23 mouse cellular contexts compared by ENCODE assay signal in the genomic region with DNA sequence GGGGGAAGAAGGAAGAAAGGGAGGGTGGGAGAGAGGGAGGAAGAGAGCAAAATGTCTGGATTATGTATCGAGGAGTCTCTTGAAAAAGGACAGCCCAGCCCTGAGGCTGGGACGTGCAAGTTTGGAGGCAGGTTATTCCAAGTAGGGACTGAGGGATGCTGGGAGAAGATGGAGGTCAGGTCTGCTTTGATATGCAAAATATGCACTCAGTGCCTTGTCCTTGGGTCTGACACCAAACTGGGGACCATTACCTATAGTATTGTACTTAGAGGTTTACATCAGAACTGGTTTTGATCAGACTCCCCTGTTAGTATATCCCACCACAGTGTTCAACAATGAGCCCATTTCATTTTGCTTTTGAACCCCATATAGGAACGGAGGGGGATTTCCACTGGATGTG.
A peak's percentile ranks its signal among the peaks of the same experiment; 100 is the strongest.
DNase-seq lines count a peak whose midpoint lies in the region; ATAC-seq and TF ChIP-seq lines count a peak whose summit lies in the region.
"Had no signal": no experiment of that assay in that cellular context is flagged by ENCODE, and none has a peak within 500 bp of the region (broad histone marks: within the 10 kb centered on the region; RNA-seq: fewer than 3 reads in every experiment).

No protein-coding gene starts in this region.

- peak overlapping the region; percentile 81; the same call in 1 of the 2 replicates for H3K27ac ChIP-seq in ES-Bruce4 (ENCODE audit: insufficient read depth, low read length)
- peak overlapping the region; percentile 84; the same call in 1 of the 2 replicates for H3K27ac ChIP-seq in ES-E14 (ENCODE audit: insufficient read depth, low read depth, low read length, poor library complexity, severe bottlenecking)
- H3K27ac ChIP-seq in forebrain, embryonic 16.5 days (ENCODE audit: low read length) = no peak overlapping the region
- H3K27ac ChIP-seq: embryonic facial prominence, embryonic 13.5 days; embryonic facial prominence, embryonic 15.5 days; forebrain, embryonic 10.5 days; forebrain, embryonic 12.5 days had no signal

- TF ChIP-seq EP300 in ES-Bruce4 (IDR thresholded peaks at IDR 0.05; ENCODE audit: insufficient read depth, low read depth, low read length) = peak; percentile 89

- no peak for TF ChIP-seq CTCF in ES-Bruce4 (IDR thresholded peaks at IDR 0.05; ENCODE audit: low read depth, low read length)

- intact Hi-C loops in left cerebral cortex, postnatal 25 days (cut with DNase I) = no loop called here

- H3K36me3 ChIP-seq in ES-Bruce4 (ENCODE audit: control insufficient read depth, insufficient read depth, low read length, poor library complexity, severe bottlenecking) (peaks cover 16% of the 10 kb centered on the region), ES-E14 (ENCODE audit: control insufficient read depth, insufficient read depth, low read length, poor library complexity, severe bottlenecking) (peaks cover 7% of the 10 kb centered on the region)
- no peaks in the 10 kb centered on the region for H3K36me3 ChIP-seq in forebrain, embryonic 16.5 days (ENCODE audit: control insufficient read depth, insufficient read depth)
- H3K36me3 ChIP-seq: embryonic facial prominence, embryonic 13.5 days; embryonic facial prominence, embryonic 15.5 days; forebrain, embryonic 10.5 days; forebrain, embryonic 12.5 days had no signal

- DNase-seq in ES-E14 (ENCODE audit: low read depth, low spot score) (peak; percentile 40), ZHBTc4 (ENCODE audit: low read depth, low spot score) (peak; percentile 70)
- DNase-seq in kidney, adult 18-20 months = no peak
- no peak for DNase-seq in left cerebral cortex, postnatal 25 days (ENCODE audit: low spot score in 2 of 2)
- DNase-seq: adrenal gland, adult 2 months; adrenal gland, postnatal 10 days; adrenal gland, postnatal 25 days; cerebellum, adult 11 months; cerebellum, adult 18-20 months; cerebellum, adult 8-10 months; cerebellum, adult 9-11 months; cerebellum, postnatal 14 days; cerebellum, postnatal 36 days; embryo, embryonic 11 days; forebrain, postnatal 0 days had no signal

- H3K4me3 ChIP-seq in ES-Bruce4 (ENCODE audit: low read depth, low read length) = no peak overlapping the region
- no peak overlapping the region for H3K4me3 ChIP-seq in ES-E14 (ENCODE audit: insufficient read depth in 1 of 2, low read depth in 1 of 2, low read length in 2 of 2, poor library complexity in 1 of 2, severe bottlenecking in 1 of 2)
- H3K4me3 ChIP-seq in forebrain, embryonic 16.5 days (replicated peaks; ENCODE audit: low read length) = no peak overlapping the region
- H3K4me3 ChIP-seq: embryonic facial prominence, embryonic 13.5 days; embryonic facial prominence, embryonic 15.5 days; erythroblast, embryonic 14.5 days; forebrain, embryonic 10.5 days; forebrain, embryonic 12.5 days had no signal

- H3K4me1 ChIP-seq in ES-Bruce4 (ENCODE audit: control insufficient read depth, insufficient read depth, low read length) = peaks cover 8% of the 10 kb centered on the region
- peaks cover 8 to 9% of the 10 kb centered on the region in 2 experiments for H3K4me1 ChIP-seq in ES-E14 (ENCODE audit: control insufficient read depth in 2 of 2, insufficient read depth in 2 of 2, low read length in 2 of 2, poor library complexity in 1 of 2)
- H3K4me1 ChIP-seq in forebrain, embryonic 16.5 days (replicated peaks; ENCODE audit: control insufficient read depth, insufficient read depth, low read length) = no peaks in the 10 kb centered on the region
- H3K4me1 ChIP-seq: embryonic facial prominence, embryonic 13.5 days had no signal

- 76% methylated on average over 3 of the region's 3 CpGs for WGBS in forebrain, embryonic 16.5 days

- in situ Hi-C loops in ES-E14 (cut with MboI; ENCODE audit: low sequenced_read_pairs in 2 of 2, unreplicated experiment in 2 of 2) = no loop called here

- TF ChIP-seq POLR2A in ES-Bruce4 (IDR thresholded peaks at IDR 0.05; ENCODE audit: insufficient read depth, low read length) = no peak

- H3K4me2 ChIP-seq in forebrain, embryonic 16.5 days (ENCODE audit: low read length) = no peak overlapping the region
- H3K4me2 ChIP-seq: embryonic facial prominence, embryonic 13.5 days; embryonic facial prominence, embryonic 15.5 days; forebrain, embryonic 12.5 days had no signal

- 0 out of 2 replicates have a peak overlapping the region, but pooled peaks have one; percentile 64 for H3K9ac ChIP-seq in ES-Bruce4 (ENCODE audit: low read depth, poor library complexity, severe bottlenecking)
- H3K9ac ChIP-seq in ES-E14 (ENCODE audit: insufficient read depth, low read depth, low read length, poor library complexity, severe bottlenecking) = no peak overlapping the region
- H3K9ac ChIP-seq in forebrain, embryonic 16.5 days (replicated peaks; ENCODE audit: low read depth, low read length) = no peak overlapping the region
- H3K9ac ChIP-seq: embryonic facial prominence, embryonic 13.5 days; embryonic facial prominence, embryonic 15.5 days; forebrain, embryonic 12.5 days; forebrain, postnatal 0 days had no signal

- no peak for ATAC-seq in forebrain, embryonic 16.5 days
- ATAC-seq: forebrain, embryonic 14.5 days; forebrain, postnatal 0 days had no signal

- no peaks in the 10 kb centered on the region for H3K27me3 ChIP-seq in ES-Bruce4 (ENCODE audit: control insufficient read depth, insufficient read depth, low read length, poor library complexity, severe bottlenecking)
- no peaks in the 10 kb centered on the region for H3K27me3 ChIP-seq in forebrain, embryonic 16.5 days (replicated peaks; ENCODE audit: control insufficient read depth, insufficient read depth, low read length)
- H3K27me3 ChIP-seq: embryonic facial prominence, embryonic 13.5 days; embryonic facial prominence, embryonic 15.5 days; forebrain, embryonic 12.5 days had no signal

- peaks cover 35% of the 10 kb centered on the region for H3K9me3 ChIP-seq in ES-Bruce4 (replicated peaks; ENCODE audit: control insufficient read depth, insufficient read depth, low read length, poor library complexity, severe bottlenecking)
- H3K9me3 ChIP-seq in ES-E14 (ENCODE audit: control insufficient read depth, insufficient read depth, low read depth, low read length) = 0 out of 2 replicates have a peak, but pooled peaks cover 3% of the 10 kb centered on the region
- H3K9me3 ChIP-seq in forebrain, embryonic 16.5 days (ENCODE audit: control insufficient read depth, low read length) = no peaks in the 10 kb centered on the region
- H3K9me3 ChIP-seq: embryonic facial prominence, embryonic 13.5 days; embryonic facial prominence, embryonic 15.5 days; forebrain, embryonic 12.5 days had no signal

TF ChIP-seq in ES-E14, 5 proteins besides CTCF, POLR2A, EP300 and RAD21:
- TF ChIP-seq MAFK (IDR thresholded peaks at IDR 0.05; ENCODE audit: insufficient read depth, low read depth, low read length) (no peak), CHD2 (IDR thresholded peaks at IDR 0.05; ENCODE audit: low read depth, low read length) (no peak), ZC3H11A (IDR thresholded peaks at IDR 0.05; ENCODE audit: borderline replicate concordance, low read depth, low read length) (no peak), ZNF384 (IDR thresholded peaks at IDR 0.05; ENCODE audit: low read depth, low read length) (no peak), HCFC1 (IDR thresholded peaks at IDR 0.05; ENCODE audit: borderline replicate concordance, insufficient read depth, low read length) (no peak)
TF ChIP-seq in ES-E14: peak in this region for 0.

Comparison
In these comparisons a context has a peak if more than half of its experiments do, and no peak if none do; other contexts are left out.
1. DNase-seq: peak in ES-E14 (single experiment) and ZHBTc4 (single experiment); none in kidney, adult 18-20 months (single experiment) and left cerebral cortex, postnatal 25 days (0 of 2).